Comparison of ENCODE assay signal across 8 mouse cellular contexts in genomic region chrX:170009801-170010221, GRCm38 (mm10). TPM values are rescaled to one million over a fixed set of nuclear protein-coding genes. Genes with fewer than 3 reads are reported as not detected.
DNase-seq lines count a peak whose midpoint lies in the region; ATAC-seq and TF ChIP-seq lines count a peak whose summit lies in the region.
"Not testable (repeated sequence)": the region's sequence is repeated elsewhere in the genome, so short reads cannot be mapped to it uniquely, and the experiment has no call there.

No protein-coding gene starts in this region.

- H3K4me2 ChIP-seq in heart, embryonic 11.5 days; kidney, embryonic 15.5 days; limb, embryonic 15.5 days; midbrain, postnatal 0 days (ENCODE audit: low read depth, low read length, poor library complexity, severe bottlenecking): not testable (repeated sequence)

- peak overlapping the region; percentile 79 for H3K9ac ChIP-seq in heart, embryonic 11.5 days (ENCODE audit: low read depth, low read length)
- peak overlapping the region; percentile 63 for H3K9ac ChIP-seq in kidney, embryonic 15.5 days
- H3K9ac ChIP-seq in limb, embryonic 15.5 days = peak overlapping the region; percentile 62
- peak overlapping the region; percentile 71 for H3K9ac ChIP-seq in midbrain, postnatal 0 days (replicated peaks; ENCODE audit: low read length, poor library complexity, severe bottlenecking)

- H3K4me3 ChIP-seq in erythroblast, embryonic 14.5 days (replicated peaks) = peak overlapping the region; percentile 61
- H3K4me3 ChIP-seq in heart, embryonic 11.5 days (ENCODE audit: low read depth, low read length) = peak overlapping the region; percentile 59
- H3K4me3 ChIP-seq in kidney, embryonic 15.5 days (replicated peaks) = peak overlapping the region; percentile 54
- peak overlapping the region; percentile 50 for H3K4me3 ChIP-seq in limb, embryonic 15.5 days
- peak overlapping the region; percentile 48 for H3K4me3 ChIP-seq in midbrain, postnatal 0 days (ENCODE audit: low read depth, low read length)

- peak; percentile 96 for ATAC-seq in heart, embryonic 11.5 days (replicated peaks; ENCODE audit: insufficient number of reproducible peaks, low FRiP score, low TSS enrichment)
- peak; percentile 97 for ATAC-seq in kidney, embryonic 15.5 days (replicated peaks; ENCODE audit: low FRiP score)
- peak; percentile 97 for ATAC-seq in limb, embryonic 15.5 days (ENCODE audit: insufficient number of reproducible peaks, low FRiP score, low TSS enrichment, low read depth)
- ATAC-seq in midbrain, postnatal 0 days (ENCODE audit: low FRiP score) = peak; percentile 97

- H3K4me1 ChIP-seq in erythroblast, embryonic 14.5 days (ENCODE audit: control insufficient read depth); heart, embryonic 11.5 days (ENCODE audit: control insufficient read depth, insufficient read depth, low read length); kidney, embryonic 15.5 days; limb, embryonic 15.5 days; midbrain, postnatal 0 days (ENCODE audit: insufficient read depth, low read length): not testable (repeated sequence)

- H3K9me3 ChIP-seq in erythroblast, embryonic 14.5 days (ENCODE audit: control insufficient read depth, low read length) = peaks cover 58% of the 10 kb centered on the region
- peaks cover 44% of the 10 kb centered on the region for H3K9me3 ChIP-seq in heart, embryonic 11.5 days (replicated peaks; ENCODE audit: control insufficient read depth, low read length)
- peaks cover 31% of the 10 kb centered on the region for H3K9me3 ChIP-seq in kidney, embryonic 15.5 days (replicated peaks)
- H3K9me3 ChIP-seq in limb, embryonic 15.5 days = peaks cover 18% of the 10 kb centered on the region
- H3K9me3 ChIP-seq in midbrain, postnatal 0 days (ENCODE audit: low read length) = peaks cover 19% of the 10 kb centered on the region

- peaks cover 15% of the 10 kb centered on the region for H3K27me3 ChIP-seq in erythroblast, embryonic 14.5 days (ENCODE audit: control insufficient read depth)
- H3K27me3 ChIP-seq in heart, embryonic 11.5 days (ENCODE audit: control insufficient read depth, insufficient read depth, low read length); kidney, embryonic 15.5 days; limb, embryonic 15.5 days; midbrain, postnatal 0 days (ENCODE audit: insufficient read depth, low read length): not testable (repeated sequence)

- 54% methylated on average over 25 of the region's 25 CpGs for WGBS in heart, embryonic 11.5 days (ENCODE audit: insufficient replicate concordance)
- 58% methylated on average over 25 of the region's 25 CpGs for WGBS in kidney, embryonic 15.5 days
- WGBS in limb, embryonic 15.5 days = 55% methylated on average over 25 of the region's 25 CpGs
- 59% methylated on average over 25 of the region's 25 CpGs for WGBS in midbrain, postnatal 0 days

- H3K27ac ChIP-seq in heart, embryonic 11.5 days (ENCODE audit: low read depth, low read length) = peak overlapping the region; percentile 83
- peak overlapping the region; percentile 86 for H3K27ac ChIP-seq in kidney, embryonic 15.5 days
- peak overlapping the region; percentile 67 for H3K27ac ChIP-seq in limb, embryonic 15.5 days
- H3K27ac ChIP-seq in midbrain, postnatal 0 days (ENCODE audit: low read depth, low read length) = peak overlapping the region; percentile 83

- DNase-seq in CD4-positive helper T cell, adult 2 months (ENCODE audit: low read depth, low spot score) = peak; percentile 100
- DNase-seq in brain, embryonic 14.5 days (ENCODE audit: low read depth) = peak; percentile 100
- DNase-seq in midbrain, postnatal 0 days (ENCODE audit: low spot score) = peak; percentile 100
- DNase-seq in spleen, postnatal 14 days (ENCODE audit: low spot score in 2 of 2) = peak; percentile 100

- TF ChIP-seq POLR2A in brain, embryonic 14.5 days (IDR thresholded peaks at IDR 0.05; ENCODE audit: borderline replicate concordance, extremely low read depth, insufficient read depth, insufficient read length, poor library complexity, severe bottlenecking) = not testable (repeated sequence)

- not testable (repeated sequence) for TF ChIP-seq CTCF in brain, embryonic 14.5 days (IDR thresholded peaks at IDR 0.05; ENCODE audit: borderline replicate concordance, extremely low read depth, insufficient read depth, insufficient read length); midbrain, postnatal 0 days (IDR thresholded peaks at IDR 0.05)

- H3K36me3 ChIP-seq in erythroblast, embryonic 14.5 days (ENCODE audit: control insufficient read depth) = peaks cover 18% of the 10 kb centered on the region
- peaks cover 13% of the 10 kb centered on the region for H3K36me3 ChIP-seq in heart, embryonic 11.5 days (ENCODE audit: control insufficient read depth, insufficient read depth, low read length)
- H3K36me3 ChIP-seq in kidney, embryonic 15.5 days = peaks cover 20% of the 10 kb centered on the region
- H3K36me3 ChIP-seq in limb, embryonic 15.5 days = peaks cover 19% of the 10 kb centered on the region
- H3K36me3 ChIP-seq in midbrain, postnatal 0 days (ENCODE audit: insufficient read depth, low read length) = not testable (repeated sequence)

RNA-seq across cellular contexts. Expression of gene Gm21887, which starts 0.4 kb away (rescaled TPM):
- 476 and 1,536 TPM in 2 replicates for polyA plus RNA-seq in brain, embryonic 14.5 days (2012; rRNA removed)
- polyA plus RNA-seq in erythroblast, embryonic 14.5 days (2012) = 277 and 279 TPM in 2 replicates
- polyA plus RNA-seq in heart, embryonic 11.5 days (2014; fragmentation: Nextera tagmentation; extraction: Ambion mirVana) = 95.5 and 157 TPM in 2 replicates
- polyA plus RNA-seq in kidney, embryonic 15.5 days (2015; fragmentation: Nextera tagmentation; extraction: Ambion mirVana) = 193 and 248 TPM in 2 replicates
- 133 and 163 TPM in 2 replicates for polyA plus RNA-seq in limb, embryonic 15.5 days (2015; fragmentation: Nextera tagmentation; extraction: Ambion mirVana)
- 34.6 and 51.3 TPM in 2 replicates for total RNA-seq in midbrain, postnatal 0 days (2014; rRNA removed)
- 193 and 201 TPM in 2 replicates for polyA plus RNA-seq in midbrain, postnatal 0 days (2015; fragmentation: Nextera tagmentation; extraction: Ambion mirVana)

Comparison
In these comparisons a context has a peak if more than half of its experiments do, and no peak if none do; other contexts are left out.
1. Peak in every context shown above with its lines: DNase-seq, ATAC-seq, H3K4me3 ChIP-seq and H3K27ac ChIP-seq.